Mouse (Mus musculus) cerebellum, postnatal 25 days (tissue): ENCODE results near the gene Spag7.

Source experiments
- DNase-seq, 2 experiments: peaks; one replicate each; pipeline ENCODE4 v3.0.0; 2021; ENCODE audit warnings: mixed read lengths in 2 of 2

Spag7 gene

GRCm38 (mm10) chr11:70641241-70641640 is 28.0 kb downstream of the Spag7 start:
- DNase-seq = no peak

GRCm38 (mm10) chr11:70639976-70640375 is 29.2 kb downstream of the Spag7 start:
- DNase-seq = no peak

- no peak for DNase-seq
These were observed 30.4 kb downstream of the Spag7 start, which contains the start of gene Gp1ba for GRCm38 (mm10) chr11:70638714-70639278. Gene Gp1ba, plus strand, starts transcription at chr11:70639122.

GRCm38 (mm10) chr11:70638293-70638692 is 30.9 kb downstream of the Spag7 start:
- no peak for DNase-seq

- DNase-seq = no peak
These were observed 31.5 kb downstream of the Spag7 start for GRCm38 (mm10) chr11:70637764-70638163.

GRCm38 (mm10) chr11:70635601-70636000 is 33.6 kb downstream of the Spag7 start:
- DNase-seq = no peak

GRCm38 (mm10) chr11:70630129-70630528 is 39.1 kb downstream of the Spag7 start:
- no peak for DNase-seq

GRCm38 (mm10) chr11:70629557-70629956 is 39.7 kb downstream of the Spag7 start:
- DNase-seq = peak in 1 of 2 experiments; percentile 43

GRCm38 (mm10) chr11:70628431-70628830 is 40.8 kb downstream of the Spag7 start:
- DNase-seq = no peak

- DNase-seq = no peak
These were observed 42.3 kb downstream of the Spag7 start for GRCm38 (mm10) chr11:70626877-70627276.

GRCm38 (mm10) chr11:70625473-70625872 is 43.7 kb downstream of the Spag7 start:
- DNase-seq = peak in 1 of 2 experiments; percentile 63

- no peak for DNase-seq
These were observed 46.0 kb downstream of the Spag7 start for GRCm38 (mm10) chr11:70623053-70623742.

GRCm38 (mm10) chr11:70621972-70622814 is 47.0 kb downstream of the Spag7 start:
- DNase-seq = no peak

GRCm38 (mm10) chr11:70619101-70619500 is 50.1 kb downstream of the Spag7 start, which contains the start of gene Chrne:
Gene Chrne, minus strand, starts transcription at chr11:70619216.
- DNase-seq = no peak

- DNase-seq = no peak
These were observed 53.6 kb downstream of the Spag7 start, which contains the start of gene 4930544D05Rik for GRCm38 (mm10) chr11:70615516-70616093. Gene 4930544D05Rik, plus strand, starts transcription at chr11:70615848.

GRCm38 (mm10) chr11:70615074-70615473 is 54.1 kb downstream of the Spag7 start:
- DNase-seq = peak; percentile 39 to 56
